Mouse (Mus musculus) forebrain, embryonic 10.5 days (tissue): ENCODE results near the gene Moxd2. TPM values are rescaled to one million over a fixed set of nuclear protein-coding genes. Genes with fewer than 3 reads are reported as not detected.

Source experiments
- DNase-seq: peaks from one replicate; pipeline ENCODE4 v3.0.0-alpha.2; 2017; ENCODE audit warnings: low spot score; ENCODE audit errors: extremely low spot score
- H3K27ac ChIP-seq: fragments of 300-500 bp; sonication (generic); 2 replicates; pipeline ENCODE4 v1.5.1; 2016; ENCODE audit warnings: mild to moderate bottlenecking
- H3K27me3 ChIP-seq: fragments of 300-500 bp; sonication (generic); 2 replicates; pipeline ENCODE4 v1.6.1; 2016; ENCODE audit warnings: mild to moderate bottlenecking; ENCODE audit not compliant: poor library complexity, severe bottlenecking
- H3K36me3 ChIP-seq: fragments of 300-500 bp; sonication (generic); replicated peaks from 2 replicates; pipeline ENCODE4 v1.6.1; 2016; ENCODE audit warnings: mild to moderate bottlenecking, moderate library complexity
- H3K4me1 ChIP-seq: fragments of 300-500 bp; sonication (generic); 2 replicates; pipeline ENCODE4 v1.6.1; 2016
- H3K4me3 ChIP-seq: fragments of 300-500 bp; sonication (generic); 2 replicates; pipeline ENCODE4 v1.5.1; 2016; ENCODE audit warnings: mild to moderate bottlenecking, moderate library complexity
- H3K9me3 ChIP-seq: fragments of 300-500 bp; sonication (generic); 2 replicates; pipeline ENCODE4 v1.6.1; 2016; ENCODE audit warnings: mild to moderate bottlenecking, moderate library complexity
- WGBS: fragments of 180-500 bp; shearing (Covaris S2); methylation state at CpG from one replicate; pipeline ENCODE4 v1.1.7; 2016; 5-methylcytosine and 5-hydroxymethylcytosine counted together
- polyA plus RNA-seq: library from polyadenylated mRNA; unstranded; fragments of >200 nt; fragmentation: Nextera tagmentation; extraction: Ambion mirVana; gene quantifications from 2 replicates; pipeline ENCODE4 v1.2.1, GENCODE M21; 2016

The Moxd2 gene
- not detected in 2 replicates for polyA plus RNA-seq

DNA sequence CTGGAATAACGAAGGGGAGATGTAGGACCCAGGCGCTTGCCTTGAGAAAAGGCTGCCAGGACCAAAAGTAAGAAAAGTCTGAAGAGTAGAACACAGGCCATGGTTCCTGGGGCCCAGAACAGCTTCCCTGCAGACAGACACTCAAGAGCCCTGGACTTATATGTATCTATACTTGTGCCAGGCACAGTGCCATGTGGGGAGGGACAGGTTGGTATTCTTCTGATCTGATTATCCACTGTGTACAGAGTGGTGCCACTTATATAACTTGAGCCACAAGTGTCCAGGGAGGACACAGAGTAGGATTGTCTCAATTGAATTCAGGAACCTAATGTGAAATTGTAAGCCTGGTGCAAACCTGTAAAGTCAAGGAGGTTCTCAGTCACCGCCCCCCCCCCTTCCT is at the start of gene Moxd2:
TSS of gene Moxd2 (minus strand) at position 101 of the 400 bp plus-strand sequence.
- Histone ChIP-seq H3K9me3 (no peaks in the 10 kb centered on the region), H3K4me1 (no peaks in the 10 kb centered on the region), H3K27ac (no peak within 1 kb of the TSS), H3K27me3 (no peaks in the 10 kb centered on the region), H3K36me3 (no peaks in the 10 kb centered on the region), H3K4me3 (no peak within 1 kb of the TSS)
- DNase-seq: no peak
- WGBS: 93% methylated on average over 3 of the region's 3 CpGs

DNA sequence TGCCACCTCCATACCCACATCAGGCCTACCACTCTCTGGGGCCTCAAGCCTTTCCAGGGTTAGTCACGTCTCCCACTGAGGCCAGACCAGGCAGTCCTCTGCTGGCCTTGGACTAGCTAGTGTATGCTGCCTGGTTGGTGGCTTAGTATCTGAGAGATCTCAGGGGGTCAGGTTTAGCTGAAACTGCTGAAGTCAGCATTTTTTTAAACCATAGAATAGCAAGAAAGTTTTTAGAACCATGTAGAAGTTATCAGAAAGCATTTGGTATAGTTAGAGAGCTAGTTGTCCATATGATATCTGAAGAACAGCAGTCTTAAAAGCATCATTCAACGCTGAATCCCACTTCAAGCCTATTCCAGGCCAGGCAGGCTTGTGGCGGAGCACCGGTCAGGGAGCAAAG is 32.7 kb upstream of the Moxd2 start:
- no peak for DNase-seq
- 88% methylated on average over 4 of the region's 4 CpGs for WGBS
- Histone ChIP-seq H3K27me3 (no peaks in the 10 kb centered on the region), H3K9me3 (no peaks in the 10 kb centered on the region), H3K4me3 (no peak overlapping the region), H3K27ac (no peak overlapping the region), H3K36me3 (no peaks in the 10 kb centered on the region), H3K4me1 (no peaks in the 10 kb centered on the region)

DNA sequence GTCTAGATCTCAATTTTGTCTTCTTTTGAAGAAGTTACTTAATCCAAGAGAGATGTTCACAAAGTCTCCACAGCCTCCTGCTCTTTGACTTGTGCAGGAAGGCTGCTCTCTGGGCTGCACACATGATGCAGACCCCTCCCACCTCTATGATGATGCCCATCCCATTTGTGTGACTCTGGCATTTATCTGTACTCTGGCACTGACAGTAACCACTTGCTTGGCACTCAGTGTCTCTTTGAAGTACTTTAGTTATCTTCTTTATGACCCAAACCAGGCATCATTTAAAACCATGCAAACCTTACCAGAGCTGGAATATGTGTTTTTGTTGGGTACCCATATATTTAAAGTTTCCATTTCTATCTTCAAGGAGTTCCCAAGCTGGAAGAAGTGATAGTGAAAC is 13.0 kb upstream of the Moxd2 start, which contains the start of gene Prss58:
TSS of gene Prss58 (minus strand) at position 101 of the 400 bp plus-strand sequence.
- no peaks in the 10 kb centered on the region for H3K36me3 ChIP-seq
- no peaks in the 10 kb centered on the region for H3K4me1 ChIP-seq
- H3K9me3 ChIP-seq: no peaks in the 10 kb centered on the region
- no peaks in the 10 kb centered on the region for H3K27me3 ChIP-seq
- DNase-seq: no peak
- H3K27ac ChIP-seq: no peak within 1 kb of the TSS
- no peak within 1 kb of the TSS for H3K4me3 ChIP-seq

DNA sequence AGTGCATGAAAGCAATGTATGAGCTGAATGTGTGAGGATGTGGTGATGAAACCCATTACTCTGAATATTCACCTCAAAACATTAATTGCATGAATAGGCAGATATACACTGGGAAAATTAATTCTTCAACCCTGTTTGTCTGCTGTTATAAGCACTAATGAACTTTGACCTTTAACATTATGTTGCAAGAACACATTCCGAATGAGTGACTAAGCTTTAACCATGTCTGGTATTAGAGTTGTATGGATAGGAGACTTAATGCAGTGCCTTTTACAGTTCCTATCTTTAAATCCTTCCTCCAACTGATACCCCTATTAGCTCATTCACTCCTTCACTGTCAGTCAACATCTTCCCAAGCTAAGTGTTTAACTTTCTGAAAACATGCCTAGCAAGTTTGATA is 7.4 kb upstream of the Moxd2 start:
- no peaks in the 10 kb centered on the region for H3K9me3 ChIP-seq
- H3K27me3 ChIP-seq: no peaks in the 10 kb centered on the region
- no peak overlapping the region for H3K4me3 ChIP-seq
- H3K36me3 ChIP-seq: no peaks in the 10 kb centered on the region
- H3K27ac ChIP-seq: no peak overlapping the region
- H3K4me1 ChIP-seq: no peaks in the 10 kb centered on the region
- DNase-seq: no peak
- 83% methylated on average over 1 of the region's 1 CpGs for WGBS

DNA sequence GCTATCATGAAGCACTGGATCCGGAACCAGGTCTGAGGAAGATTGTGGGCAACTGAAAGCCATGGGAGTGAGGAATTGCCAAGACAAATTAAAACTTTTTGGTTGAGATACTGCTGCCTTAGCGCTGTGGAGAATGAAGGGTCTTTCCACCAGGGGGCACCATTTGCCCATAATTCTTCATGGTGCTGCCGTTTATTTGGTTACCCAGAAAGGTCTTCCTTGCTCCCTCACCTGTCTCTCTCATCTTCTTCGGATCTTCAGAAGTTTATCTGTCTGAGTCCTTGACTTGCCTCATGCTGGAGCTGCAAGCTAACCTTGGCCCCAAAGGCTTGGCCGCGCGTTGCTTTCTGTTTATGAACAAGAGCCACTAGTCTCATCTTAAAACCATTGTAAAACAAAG is 6.3 kb upstream of the Moxd2 start:
- Histone ChIP-seq H3K4me3 (no peak overlapping the region), H3K36me3 (no peaks in the 10 kb centered on the region), H3K9me3 (no peaks in the 10 kb centered on the region), H3K4me1 (no peaks in the 10 kb centered on the region), H3K27ac (no peak overlapping the region), H3K27me3 (no peaks in the 10 kb centered on the region)
- no peak for DNase-seq
- 43% methylated on average over 7 of the region's 7 CpGs for WGBS

DNA sequence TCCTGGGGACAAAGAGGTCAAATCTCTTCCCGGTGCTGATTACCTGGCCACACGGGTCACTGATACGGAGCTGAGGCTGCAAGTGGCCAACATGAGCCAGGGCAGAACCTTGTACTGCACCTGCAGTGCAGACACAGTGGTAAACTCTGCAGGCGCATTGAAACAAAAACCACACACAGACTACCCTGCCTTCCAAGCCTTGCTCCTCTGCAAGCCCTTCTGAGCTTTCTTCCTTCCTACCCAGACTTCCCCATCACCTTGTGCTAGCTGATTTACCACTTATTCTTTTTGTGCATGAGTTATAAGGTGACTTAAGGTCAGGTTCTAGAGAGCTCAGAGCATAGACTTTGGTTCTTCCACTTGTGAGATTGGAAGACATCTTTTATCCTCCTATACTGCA is 4.5 kb upstream of the Moxd2 start:
- H3K9me3 ChIP-seq: no peaks in the 10 kb centered on the region
- no peaks in the 10 kb centered on the region for H3K4me1 ChIP-seq
- no peak for DNase-seq
- WGBS: 83% methylated on average over 4 of the region's 4 CpGs
- H3K27ac ChIP-seq: no peak overlapping the region
- H3K36me3 ChIP-seq: no peaks in the 10 kb centered on the region
- H3K27me3 ChIP-seq: no peaks in the 10 kb centered on the region
- H3K4me3 ChIP-seq: no peak overlapping the region

DNA sequence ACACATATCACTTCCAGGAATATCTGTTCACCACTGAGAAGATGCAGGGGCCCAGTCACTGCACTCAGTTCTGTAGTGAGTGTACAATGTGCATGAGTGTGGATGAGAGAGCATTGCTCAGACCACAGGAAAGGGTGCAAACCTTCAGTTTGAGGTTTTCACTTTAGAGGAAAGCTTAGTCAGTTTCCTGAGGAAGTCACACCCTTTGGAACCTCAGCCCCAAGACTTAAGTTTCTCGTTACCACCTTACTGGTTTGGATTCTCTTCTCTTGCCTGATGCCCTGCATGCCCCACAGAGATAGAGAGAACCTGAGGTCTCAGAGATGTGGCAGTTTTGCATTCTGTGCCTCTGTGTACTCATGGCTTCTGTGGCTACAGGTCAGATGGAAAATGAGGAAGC is 3.7 kb upstream of the Moxd2 start:
- Histone ChIP-seq H3K36me3 (no peaks in the 10 kb centered on the region), H3K27me3 (no peaks in the 10 kb centered on the region), H3K4me3 (no peak overlapping the region), H3K4me1 (no peaks in the 10 kb centered on the region), H3K27ac (no peak overlapping the region), H3K9me3 (no peaks in the 10 kb centered on the region)
- DNase-seq: no peak
- 78% methylated on average over 1 of the region's 1 CpGs for WGBS

DNA sequence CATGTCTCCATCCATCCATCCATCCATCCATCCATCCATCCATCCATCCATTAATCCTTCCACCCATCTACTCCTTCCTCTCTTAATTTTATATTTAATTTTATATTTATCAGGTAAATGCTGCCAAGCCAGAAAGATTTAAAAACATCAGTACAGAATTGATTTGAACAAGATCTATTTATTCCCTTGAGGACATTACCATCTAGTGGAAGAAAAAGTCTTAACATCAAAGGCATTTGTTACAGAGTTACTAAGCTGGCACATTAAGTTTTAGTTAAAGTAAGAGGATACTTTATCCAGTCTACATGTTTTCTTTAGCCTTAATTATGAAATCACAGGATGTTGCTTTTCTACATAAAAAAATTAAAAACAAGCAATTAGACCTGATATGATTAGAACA is 42.0 kb downstream of the Moxd2 start:
- H3K27ac ChIP-seq: no peak overlapping the region
- H3K36me3 ChIP-seq: no peaks in the 10 kb centered on the region
- H3K27me3 ChIP-seq: no peaks in the 10 kb centered on the region
- no peak for DNase-seq
- H3K4me1 ChIP-seq: no peaks in the 10 kb centered on the region
- no peaks in the 10 kb centered on the region for H3K9me3 ChIP-seq
- no peak overlapping the region for H3K4me3 ChIP-seq

Other genes starting within 250 kb of the Moxd2 start
- gene Prss58, start 12.9 kb upstream of the Moxd2 start, polyA plus RNA-seq: not detected in 2 replicates
- not detected in 2 replicates for gene 1700074P13Rik, start 53.1 kb upstream of the Moxd2 start, polyA plus RNA-seq
- not detected in 2 replicates for gene Gm4744, start 64.4 kb upstream of the Moxd2 start, polyA plus RNA-seq
- gene 1810009J06Rik, start 77.3 kb upstream of the Moxd2 start, polyA plus RNA-seq: not detected in 2 replicates
- not detected in 2 replicates for gene Gm2663, start 112.0 kb upstream of the Moxd2 start, polyA plus RNA-seq
- not detected in 2 replicates for gene 2210010C04Rik, start 148.0 kb upstream of the Moxd2 start, polyA plus RNA-seq